Mouse (Mus musculus): ENCODE results near the gene Tff2. TPM values are rescaled to one million over a fixed set of nuclear protein-coding genes. Genes with fewer than 3 reads are reported as not detected.

The Tff2 gene
- polyA plus RNA-seq, 1 experiment = 19.0 TPM

DNA sequence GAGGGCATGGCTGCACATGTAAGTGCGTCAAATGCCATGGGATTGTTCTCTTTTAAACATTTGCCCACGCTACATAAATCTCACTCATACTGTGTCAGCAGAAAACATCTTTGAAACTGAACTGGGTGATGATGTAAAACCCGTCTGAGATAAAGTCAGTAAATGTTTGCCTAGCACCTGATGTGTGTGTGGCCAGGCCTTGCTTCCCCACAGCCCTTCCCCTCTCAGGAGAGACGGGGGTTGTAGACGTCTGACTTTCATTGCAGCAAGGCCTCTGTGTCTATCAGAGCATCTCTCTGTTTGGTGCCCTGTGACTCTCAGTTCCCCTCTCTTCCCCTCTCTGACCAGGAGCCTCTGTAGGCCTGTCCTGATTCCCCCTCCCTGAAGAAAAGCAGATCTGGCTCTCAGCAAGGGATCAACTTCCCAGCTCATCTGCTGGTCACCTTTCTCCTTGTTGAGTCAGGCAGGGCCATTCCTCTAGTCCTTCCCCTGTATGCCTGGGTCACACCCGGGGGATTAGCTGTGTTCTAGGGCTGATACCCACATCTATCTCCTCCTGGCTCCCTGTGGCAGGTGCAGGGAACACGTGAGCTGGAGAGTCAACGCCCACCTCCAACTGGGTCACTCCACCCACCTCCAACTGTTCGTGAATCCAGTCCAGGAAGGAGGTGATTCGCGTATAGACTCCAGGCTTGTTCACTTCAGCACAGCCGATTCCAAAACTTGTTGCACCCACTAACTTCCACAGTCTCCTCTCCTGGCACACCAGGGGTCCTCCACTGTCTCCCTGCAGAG lies 39.3 kb upstream of the Tff2 start:
- no peak for TF ChIP-seq POLR2A (IDR thresholded peaks at IDR 0.05; ENCODE audit: low read depth, low read length)
- TF ChIP-seq CTCF (IDR thresholded peaks at IDR 0.05; ENCODE audit: extremely low read depth, insufficient read length, insufficient replicate concordance, low read depth, low read length) = no peak
- H3K4me1 ChIP-seq (ENCODE audit: control insufficient read depth, insufficient read depth, insufficient read length, low read length) = peaks cover 5% of the 10 kb centered on the region; the same call in 1 of the 2 replicates

DNA sequence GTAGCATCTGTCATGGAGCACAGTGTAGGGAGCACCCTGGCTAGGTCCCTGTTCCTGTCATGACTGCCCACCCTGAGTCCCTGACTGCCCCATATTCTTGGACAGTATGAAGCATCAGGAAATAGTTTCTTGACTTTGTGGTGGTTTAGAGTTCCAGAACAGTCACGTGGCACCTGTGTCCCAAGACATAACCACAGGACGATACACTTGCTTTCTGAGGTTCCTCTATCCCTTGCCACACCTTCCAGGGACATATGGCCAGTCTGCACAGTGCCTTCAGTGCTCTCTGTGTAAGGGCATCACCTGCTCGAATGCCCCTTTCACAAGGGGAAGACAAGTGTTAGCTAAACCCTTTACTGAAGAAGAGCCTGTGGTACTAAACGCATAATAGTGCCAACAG lies 37.4 kb upstream of the Tff2 start:
- TF ChIP-seq POLR2A (IDR thresholded peaks at IDR 0.05; ENCODE audit: low read depth, low read length) = no peak
- no peak for TF ChIP-seq CTCF (IDR thresholded peaks at IDR 0.05; ENCODE audit: extremely low read depth, insufficient read length, insufficient replicate concordance, low read depth, low read length)
- Histone ChIP-seq H3K27me3 (ENCODE audit: control insufficient read depth, insufficient read depth, low read length) (no peaks in the 10 kb centered on the region), H3K4me1 (ENCODE audit: control insufficient read depth, insufficient read depth, insufficient read length, low read length) (peaks cover 5% of the 10 kb centered on the region; the same call in 1 of the 2 replicates), H3K36me3 (ENCODE audit: control insufficient read depth, insufficient read depth, low read length) (no peaks in the 10 kb centered on the region), H3K27ac (ENCODE audit: insufficient read depth, low read depth, low read length) (no peak overlapping the region), H3K4me3 (ENCODE audit: low read depth, low read length) (no peak overlapping the region)
- 85% methylated on average over 4 of the region's 4 CpGs for WGBS

More for the DNA sequence above, 39.3 kb upstream of the Tff2 start:
- no peak overlapping the region for H3K4me3 ChIP-seq (ENCODE audit: low read depth, low read length)
- no peaks in the 10 kb centered on the region for H3K36me3 ChIP-seq (ENCODE audit: control insufficient read depth, insufficient read depth, low read length)
- H3K27ac ChIP-seq (ENCODE audit: insufficient read depth, low read depth, low read length) = peak overlapping the region; percentile 29; the same call in 1 of the 2 replicates
- 23% methylated on average over 12 of the region's 12 CpGs for WGBS
- no peaks in the 10 kb centered on the region for H3K27me3 ChIP-seq (ENCODE audit: control insufficient read depth, insufficient read depth, low read length)

DNA sequence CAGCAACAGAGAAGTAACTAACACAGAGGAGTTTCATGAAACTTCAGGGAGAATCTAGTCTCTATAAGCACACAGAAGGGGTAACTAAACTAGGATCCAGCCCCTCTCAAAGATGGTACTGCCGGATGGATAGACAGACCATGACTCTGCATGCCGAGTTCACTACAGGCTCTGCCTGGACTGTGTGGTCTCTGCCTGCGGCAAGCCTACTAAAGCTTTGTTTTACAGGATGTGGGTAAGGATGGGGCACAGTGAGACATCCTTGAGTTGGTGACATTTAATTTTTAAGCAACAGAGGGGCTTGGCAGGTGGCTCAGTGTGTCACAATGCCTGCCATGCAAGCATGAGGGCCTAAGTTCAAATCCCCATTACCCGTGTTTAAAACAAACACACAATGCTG lies 32.2 kb upstream of the Tff2 start:
- H3K27me3 ChIP-seq (ENCODE audit: control insufficient read depth, insufficient read depth, low read length) = no peaks in the 10 kb centered on the region
- no peaks in the 10 kb centered on the region for H3K4me1 ChIP-seq (ENCODE audit: control insufficient read depth, insufficient read depth, insufficient read length, low read length)
- no peak for TF ChIP-seq CTCF (IDR thresholded peaks at IDR 0.05; ENCODE audit: extremely low read depth, insufficient read length, insufficient replicate concordance, low read depth, low read length)
- no peak for TF ChIP-seq POLR2A (IDR thresholded peaks at IDR 0.05; ENCODE audit: low read depth, low read length)
- WGBS = 78% methylated on average over 4 of the region's 4 CpGs
- H3K27ac ChIP-seq (ENCODE audit: insufficient read depth, low read depth, low read length) = no peak overlapping the region
- H3K36me3 ChIP-seq (ENCODE audit: control insufficient read depth, insufficient read depth, low read length) = no peaks in the 10 kb centered on the region
- no peak overlapping the region for H3K4me3 ChIP-seq (ENCODE audit: low read depth, low read length)

DNA sequence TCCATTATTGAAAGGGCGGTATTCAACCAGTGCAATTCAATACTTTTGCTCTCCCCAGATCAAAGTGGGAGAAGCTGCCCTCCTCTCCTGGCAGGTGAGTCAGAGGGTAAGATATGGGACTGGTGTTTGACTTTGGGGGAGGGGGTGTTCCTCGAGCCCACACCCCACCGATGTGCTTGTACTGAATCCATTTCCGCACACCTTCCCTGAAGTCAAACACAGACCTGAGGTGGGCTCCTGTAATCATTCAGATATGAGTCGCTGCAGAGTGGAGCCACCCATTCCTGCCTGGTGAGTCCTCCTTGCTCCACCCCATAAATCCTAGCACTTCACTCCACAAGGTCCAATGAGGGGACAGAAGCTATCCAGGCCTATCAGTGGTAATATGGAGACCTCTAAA lies 25.7 kb upstream of the Tff2 start:
- Histone ChIP-seq H3K4me1 (ENCODE audit: control insufficient read depth, insufficient read depth, insufficient read length, low read length) (no peaks in the 10 kb centered on the region), H3K4me3 (ENCODE audit: low read depth, low read length) (no peak overlapping the region), H3K27ac (ENCODE audit: insufficient read depth, low read depth, low read length) (no peak overlapping the region), H3K27me3 (ENCODE audit: control insufficient read depth, insufficient read depth, low read length) (no peaks in the 10 kb centered on the region), H3K36me3 (ENCODE audit: control insufficient read depth, insufficient read depth, low read length) (no peaks in the 10 kb centered on the region)
- TF ChIP-seq CTCF (IDR thresholded peaks at IDR 0.05; ENCODE audit: extremely low read depth, insufficient read length, insufficient replicate concordance, low read depth, low read length) = no peak
- TF ChIP-seq POLR2A (IDR thresholded peaks at IDR 0.05; ENCODE audit: low read depth, low read length) = no peak
- WGBS = 68% methylated on average over 5 of the region's 5 CpGs

DNA sequence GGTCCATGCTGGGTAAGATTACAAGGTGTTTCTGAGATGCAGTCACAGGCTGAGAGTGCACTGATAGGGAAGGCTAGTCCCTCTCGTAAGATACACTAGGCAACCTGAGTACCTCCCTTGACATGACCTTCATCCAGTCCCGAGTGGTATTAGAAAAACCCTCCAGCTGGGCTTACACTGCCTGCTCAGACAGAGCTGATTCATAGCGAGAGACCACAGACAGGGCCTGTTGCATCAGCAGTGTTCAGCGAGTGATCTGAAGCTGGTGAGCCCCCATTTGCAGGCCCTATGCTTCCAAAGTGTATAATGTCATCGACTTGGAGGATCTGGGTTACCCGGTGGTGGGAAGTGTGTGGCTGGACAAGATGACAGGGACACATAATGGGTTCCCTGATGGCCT lies 21.0 kb upstream of the Tff2 start, which contains the start of gene Tff1:
Tff1 (minus strand) TSS at position 151 of the 400 bp plus-strand sequence.
- no peaks in the 10 kb centered on the region for H3K4me1 ChIP-seq (ENCODE audit: control insufficient read depth, insufficient read depth, insufficient read length, low read length)
- no peak within 1 kb of the TSS for H3K4me3 ChIP-seq (ENCODE audit: low read depth, low read length)

DNA sequence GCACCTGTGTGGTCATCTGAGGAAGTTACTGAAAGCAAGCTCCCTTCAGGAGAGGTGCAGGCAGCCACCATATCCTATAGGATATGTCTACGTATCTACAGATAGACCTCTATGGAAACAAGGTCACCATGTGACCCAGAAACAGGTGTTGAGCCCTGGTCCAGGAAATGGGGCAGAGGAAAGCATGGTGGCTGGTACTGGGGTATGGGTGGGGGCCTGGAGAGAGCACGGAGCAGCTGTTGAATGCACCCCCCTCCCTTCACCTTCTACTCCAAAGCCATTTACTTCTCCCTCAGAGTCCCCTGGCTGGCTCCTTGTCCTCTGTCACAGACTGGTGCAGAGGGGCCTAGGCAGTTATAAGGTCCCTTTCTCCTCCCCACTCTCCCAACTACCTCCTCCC lies 19.7 kb upstream of the Tff2 start:
- TF ChIP-seq POLR2A (IDR thresholded peaks at IDR 0.05; ENCODE audit: low read depth, low read length) = no peak
- TF ChIP-seq CTCF (IDR thresholded peaks at IDR 0.05; ENCODE audit: extremely low read depth, insufficient read length, insufficient replicate concordance, low read depth, low read length) = no peak
- WGBS = 77% methylated on average over 2 of the region's 2 CpGs
- Histone ChIP-seq H3K27ac (ENCODE audit: insufficient read depth, low read depth, low read length) (no peak overlapping the region), H3K4me1 (ENCODE audit: control insufficient read depth, insufficient read depth, insufficient read length, low read length) (no peaks in the 10 kb centered on the region), H3K4me3 (ENCODE audit: low read depth, low read length) (no peak overlapping the region), H3K27me3 (ENCODE audit: control insufficient read depth, insufficient read depth, low read length) (no peaks in the 10 kb centered on the region), H3K36me3 (ENCODE audit: control insufficient read depth, insufficient read depth, low read length) (no peaks in the 10 kb centered on the region)

More for the DNA sequence above, 21.0 kb upstream of the Tff2 start, which contains the start of gene Tff1:
- no peaks in the 10 kb centered on the region for H3K27me3 ChIP-seq (ENCODE audit: control insufficient read depth, insufficient read depth, low read length)
- 80% methylated on average over 6 of the region's 6 CpGs for WGBS
- no peaks in the 10 kb centered on the region for H3K36me3 ChIP-seq (ENCODE audit: control insufficient read depth, insufficient read depth, low read length)
- TF ChIP-seq CTCF (IDR thresholded peaks at IDR 0.05; ENCODE audit: extremely low read depth, insufficient read length, insufficient replicate concordance, low read depth, low read length) (no peak), POLR2A (IDR thresholded peaks at IDR 0.05; ENCODE audit: low read depth, low read length) (no peak)
- no peak within 1 kb of the TSS for H3K27ac ChIP-seq (ENCODE audit: insufficient read depth, low read depth, low read length)

DNA sequence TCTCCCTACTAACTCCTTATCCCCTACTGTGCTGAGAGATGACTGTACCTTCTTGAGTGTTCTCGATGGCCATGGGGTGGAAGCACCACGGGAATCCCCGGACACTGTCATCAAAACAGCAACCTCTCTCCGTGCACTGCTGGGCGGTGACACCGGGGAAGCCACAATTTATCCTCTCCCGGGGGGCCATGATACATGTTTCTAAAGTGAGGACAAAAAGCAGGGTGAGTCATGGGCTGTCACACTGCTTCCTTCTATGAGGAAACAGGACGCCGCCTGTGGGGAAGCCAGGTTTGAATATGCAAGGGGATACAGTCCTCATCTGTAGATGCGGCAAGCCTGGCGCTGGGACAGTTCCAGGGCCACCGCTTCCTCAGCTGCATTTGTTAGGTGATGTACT lies 18.5 kb upstream of the Tff2 start:
- H3K36me3 ChIP-seq (ENCODE audit: control insufficient read depth, insufficient read depth, low read length) = no peaks in the 10 kb centered on the region
- no peak overlapping the region for H3K4me3 ChIP-seq (ENCODE audit: low read depth, low read length)
- no peak for TF ChIP-seq POLR2A (IDR thresholded peaks at IDR 0.05; ENCODE audit: low read depth, low read length)
- TF ChIP-seq CTCF (IDR thresholded peaks at IDR 0.05; ENCODE audit: extremely low read depth, insufficient read length, insufficient replicate concordance, low read depth, low read length) = no peak
- no peak overlapping the region for H3K27ac ChIP-seq (ENCODE audit: insufficient read depth, low read depth, low read length)
- WGBS = 70% methylated on average over 12 of the region's 12 CpGs
- H3K27me3 ChIP-seq (ENCODE audit: control insufficient read depth, insufficient read depth, low read length) = no peaks in the 10 kb centered on the region
- H3K4me1 ChIP-seq (ENCODE audit: control insufficient read depth, insufficient read depth, insufficient read length, low read length) = no peaks in the 10 kb centered on the region
